8 mouse cellular contexts compared by ENCODE assay signal in the genomic region with DNA sequence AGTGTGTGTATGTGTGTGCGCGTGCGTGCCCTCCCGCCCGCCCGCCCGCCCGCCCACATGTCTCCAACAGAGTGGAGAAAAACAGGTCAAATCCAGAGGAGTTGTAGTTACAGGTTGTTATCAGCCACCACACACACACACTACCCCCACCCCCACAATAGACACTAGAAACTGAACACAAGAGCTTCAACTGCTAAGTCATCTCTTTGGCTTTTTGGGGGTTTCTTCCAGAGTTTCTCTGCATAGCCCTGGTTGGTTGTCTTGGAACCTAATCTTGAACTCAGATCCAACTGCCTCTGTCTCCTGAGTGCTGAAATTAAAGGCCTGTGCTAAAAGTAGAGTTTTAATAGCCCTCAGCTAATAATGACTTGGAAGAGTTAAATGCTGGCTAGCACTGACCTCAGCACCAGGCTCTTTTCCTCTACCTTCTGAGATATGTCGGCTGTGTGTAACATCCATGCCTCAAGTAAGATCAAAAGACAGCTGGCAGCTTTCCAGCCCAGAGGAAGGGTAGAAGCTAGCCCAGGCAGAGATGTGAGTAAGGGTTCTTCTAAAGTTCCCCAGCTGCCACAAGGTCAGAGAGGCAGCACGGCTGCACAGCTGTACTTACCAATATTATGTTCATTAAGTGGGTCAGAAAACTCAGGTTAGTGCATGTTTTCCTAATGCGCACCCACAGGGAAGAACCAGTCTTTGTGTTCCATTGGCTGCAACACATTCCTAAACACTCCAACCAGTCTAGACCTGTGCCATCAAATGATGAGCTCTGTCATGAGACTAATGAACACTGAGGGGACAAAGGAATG. TPM values are rescaled to one million over a fixed set of nuclear protein-coding genes. Genes with fewer than 3 reads are reported as not detected.
A peak's percentile ranks its signal among the peaks of the same experiment; 100 is the strongest.
DNase-seq lines count a peak whose midpoint lies in the region; ATAC-seq and TF ChIP-seq lines count a peak whose summit lies in the region.

No protein-coding gene starts in this region.

- ATAC-seq in limb, embryonic 14.5 days (ENCODE audit: low FRiP score, low read depth) = no peak
- no peak for ATAC-seq in forebrain, embryonic 14.5 days

- no peak overlapping the region for H3K9ac ChIP-seq in limb, embryonic 14.5 days (ENCODE audit: low read depth, low read length, severe bottlenecking)
- no peak overlapping the region for H3K9ac ChIP-seq in forebrain, embryonic 14.5 days (ENCODE audit: low read length)

- TF ChIP-seq POLR2A in limb, embryonic 14.5 days (IDR thresholded peaks at IDR 0.05; ENCODE audit: borderline replicate concordance, extremely low read depth, insufficient read depth, insufficient read length) = no peak

- no peaks in the 10 kb centered on the region for H3K27me3 ChIP-seq in limb, embryonic 14.5 days (ENCODE audit: control insufficient read depth, insufficient read depth, low read length)
- H3K27me3 ChIP-seq in forebrain, embryonic 14.5 days (replicated peaks; ENCODE audit: control insufficient read depth, insufficient read depth, low read length) = no peaks in the 10 kb centered on the region

- intact Hi-C loops in gastrocnemius, postnatal 36 days (cut with DNase I) = no loop called here

- 0 out of 2 replicates have a peak overlapping the region, but pooled peaks have one; percentile 7 for H3K27ac ChIP-seq in limb, embryonic 14.5 days (replicated peaks; ENCODE audit: low read depth, low read length)
- H3K27ac ChIP-seq in forebrain, embryonic 14.5 days (ENCODE audit: low read depth, low read length) = no peak overlapping the region

- H3K4me1 ChIP-seq in limb, embryonic 14.5 days (ENCODE audit: control insufficient read depth, insufficient read depth, low read length) = peaks cover 13% of the 10 kb centered on the region
- no peaks in the 10 kb centered on the region for H3K4me1 ChIP-seq in forebrain, embryonic 14.5 days (ENCODE audit: control insufficient read depth, insufficient read depth, low read length)

- peaks cover 17% of the 10 kb centered on the region for H3K36me3 ChIP-seq in limb, embryonic 14.5 days (ENCODE audit: control insufficient read depth, insufficient read depth, low read length)
- H3K36me3 ChIP-seq in forebrain, embryonic 14.5 days (ENCODE audit: control insufficient read depth, insufficient read depth, low read length) = peaks cover 12% of the 10 kb centered on the region

- H3K4me3 ChIP-seq in limb, embryonic 14.5 days (replicated peaks; ENCODE audit: low read length) = no peak overlapping the region
- H3K4me3 ChIP-seq in forebrain, embryonic 14.5 days (ENCODE audit: low read depth, low read length) = no peak overlapping the region

- H3K4me2 ChIP-seq in limb, embryonic 14.5 days (replicated peaks; ENCODE audit: low read depth, low read length, severe bottlenecking) = no peak overlapping the region
- no peak overlapping the region for H3K4me2 ChIP-seq in forebrain, embryonic 14.5 days (ENCODE audit: low read length)

- DNase-seq in embryo, embryonic 10 days (ENCODE audit: low spot score) = peak; percentile 11
- DNase-seq in embryo, embryonic 10.5 days (ENCODE audit: low spot score) = no peak
- DNase-seq in urinary bladder, postnatal 14 days (ENCODE audit: low spot score) = peak; percentile 35
- no peak for DNase-seq in urinary bladder, postnatal 25 days (ENCODE audit: low spot score)
- peak; percentile 40 for DNase-seq in limb, embryonic 14.5 days (ENCODE audit: low spot score)
- no peak for DNase-seq in B cell, adult 2 months
- DNase-seq in forebrain, embryonic 14.5 days (ENCODE audit: low spot score) = no peak
- DNase-seq in gastrocnemius, postnatal 36 days = no peak

- no peaks in the 10 kb centered on the region for H3K9me3 ChIP-seq in limb, embryonic 14.5 days (ENCODE audit: control insufficient read depth, low read length)
- no peaks in the 10 kb centered on the region for H3K9me3 ChIP-seq in forebrain, embryonic 14.5 days (replicated peaks; ENCODE audit: control insufficient read depth, low read length)

- 79% methylated on average over 11 of the region's 11 CpGs for WGBS in limb, embryonic 14.5 days
- 89% methylated on average over 11 of the region's 11 CpGs for WGBS in forebrain, embryonic 14.5 days

RNA-seq across cellular contexts. Expression of gene Gm10401, which starts 26.8 kb away (rescaled TPM):
- not detected in 2 replicates for polyA plus RNA-seq in limb, embryonic 14.5 days (2012; rRNA removed)
- polyA plus RNA-seq in limb, embryonic 14.5 days (2014; fragmentation: Nextera tagmentation; extraction: Ambion mirVana) = 58.2 and 63.5 TPM in 2 replicates
- polyA plus RNA-seq in forebrain, embryonic 14.5 days (2014; fragmentation: Nextera tagmentation; extraction: Ambion mirVana) = 39.4 and 50.4 TPM in 2 replicates
- not detected for total RNA-seq in gastrocnemius, postnatal 36 days (2021)

RNA-seq across cellular contexts. Expression of gene Acads, which starts 47.8 kb away (rescaled TPM):
- polyA plus RNA-seq in limb, embryonic 14.5 days (2012; rRNA removed) = 50.5 and 59.8 TPM in 2 replicates
- polyA plus RNA-seq in limb, embryonic 14.5 days (2014; fragmentation: Nextera tagmentation; extraction: Ambion mirVana) = 27.6 and 30.9 TPM in 2 replicates
- 17.7 and 18.8 TPM in 2 replicates for polyA plus RNA-seq in forebrain, embryonic 14.5 days (2014; fragmentation: Nextera tagmentation; extraction: Ambion mirVana)
- total RNA-seq in gastrocnemius, postnatal 36 days (2021) = 10 to 100 TPM; 68.8 to 71.7 TPM

Comparison
In these comparisons a context has a peak if more than half of its experiments do, and no peak if none do; other contexts are left out.
1. DNase-seq: peak in embryo, embryonic 10 days (single experiment), urinary bladder, postnatal 14 days (single experiment) and limb, embryonic 14.5 days (single experiment); none in embryo, embryonic 10.5 days (single experiment), urinary bladder, postnatal 25 days (single experiment), B cell, adult 2 months (0 of 2), forebrain, embryonic 14.5 days (single experiment) and gastrocnemius, postnatal 36 days (0 of 2).